ENCODE assay signal across 15 mouse cellular contexts in genomic region chr10:45363396-45363795, GRCm38 (mm10). TPM values are rescaled to one million over a fixed set of nuclear protein-coding genes. Genes with fewer than 3 reads are reported as not detected.
A peak's percentile ranks its signal among the peaks of the same experiment; 100 is the strongest.
DNase-seq lines count a peak whose midpoint lies in the region; ATAC-seq lines count a peak whose summit lies in the region.
"Had no signal": no experiment of that assay in that cellular context is flagged by ENCODE, and none has a peak within 500 bp of the region (broad histone marks: within the 10 kb centered on the region; RNA-seq: fewer than 3 reads in every experiment).

No protein-coding gene starts in this region.

- 70% methylated on average over 5 of the region's 5 CpGs for WGBS in midbrain, embryonic 10.5 days
- WGBS in midbrain, embryonic 15.5 days: 49% methylated on average over 5 of the region's 5 CpGs
- WGBS in heart, embryonic 12.5 days: 45% methylated on average over 5 of the region's 5 CpGs
- 28% methylated on average over 5 of the region's 5 CpGs for WGBS in limb, embryonic 12.5 days

- intact Hi-C loops in heart, postnatal 25 days (cut with DNase I): no loop called here

- no peak overlapping the region for H3K27ac ChIP-seq in midbrain, embryonic 10.5 days (replicated peaks)
- H3K27ac ChIP-seq in midbrain, embryonic 15.5 days: no peak overlapping the region
- peak overlapping the region; percentile 76 for H3K27ac ChIP-seq in heart, embryonic 12.5 days (ENCODE audit: poor library complexity, severe bottlenecking)
- 0 out of 2 replicates have a peak overlapping the region, but pooled peaks have one; percentile 23 for H3K27ac ChIP-seq in limb, embryonic 12.5 days
- H3K27ac ChIP-seq: intestine, embryonic 15.5 days had no signal

- no peaks in the 10 kb centered on the region for H3K9me3 ChIP-seq in midbrain, embryonic 10.5 days (replicated peaks)
- no peaks in the 10 kb centered on the region for H3K9me3 ChIP-seq in midbrain, embryonic 15.5 days
- no peaks in the 10 kb centered on the region for H3K9me3 ChIP-seq in heart, embryonic 12.5 days (replicated peaks)
- H3K9me3 ChIP-seq in limb, embryonic 12.5 days: no peaks in the 10 kb centered on the region
- H3K9me3 ChIP-seq: intestine, embryonic 15.5 days had no signal

- H3K4me3 ChIP-seq in midbrain, embryonic 10.5 days: no peak overlapping the region
- no peak overlapping the region for H3K4me3 ChIP-seq in midbrain, embryonic 15.5 days
- H3K4me3 ChIP-seq in heart, embryonic 12.5 days: no peak overlapping the region
- H3K4me3 ChIP-seq in limb, embryonic 12.5 days (replicated peaks): no peak overlapping the region
- H3K4me3 ChIP-seq: intestine, embryonic 15.5 days had no signal

- no peak overlapping the region for H3K4me2 ChIP-seq in midbrain, embryonic 15.5 days
- H3K4me2 ChIP-seq in heart, embryonic 12.5 days: no peak overlapping the region
- H3K4me2 ChIP-seq in limb, embryonic 12.5 days: no peak overlapping the region
- H3K4me2 ChIP-seq: intestine, embryonic 15.5 days had no signal

- no peak for ATAC-seq in midbrain, embryonic 15.5 days (replicated peaks)
- ATAC-seq in heart, embryonic 12.5 days (ENCODE audit: insufficient number of reproducible peaks, low FRiP score): no peak
- no peak for ATAC-seq in limb, embryonic 12.5 days (ENCODE audit: insufficient number of reproducible peaks, insufficient read depth, low FRiP score, low TSS enrichment, low read depth)
- no peak for ATAC-seq in megakaryocyte progenitor cell, adult 5-6 weeks (replicated peaks; ENCODE audit: poor library complexity)
- ATAC-seq: intestine, embryonic 15.5 days had no signal

- no peaks in the 10 kb centered on the region for H3K27me3 ChIP-seq in midbrain, embryonic 10.5 days (ENCODE audit: low read depth, poor library complexity, severe bottlenecking)
- H3K27me3 ChIP-seq in midbrain, embryonic 15.5 days (replicated peaks): no peaks in the 10 kb centered on the region
- no peaks in the 10 kb centered on the region for H3K27me3 ChIP-seq in heart, embryonic 12.5 days (replicated peaks)
- H3K27me3 ChIP-seq in limb, embryonic 12.5 days: no peaks in the 10 kb centered on the region
- H3K27me3 ChIP-seq: intestine, embryonic 15.5 days had no signal

- H3K9ac ChIP-seq in midbrain, embryonic 15.5 days: no peak overlapping the region
- no peak overlapping the region for H3K9ac ChIP-seq in heart, embryonic 12.5 days
- no peak overlapping the region for H3K9ac ChIP-seq in limb, embryonic 12.5 days (replicated peaks)
- H3K9ac ChIP-seq: intestine, embryonic 15.5 days had no signal

- no peaks in the 10 kb centered on the region for H3K4me1 ChIP-seq in midbrain, embryonic 10.5 days
- H3K4me1 ChIP-seq in midbrain, embryonic 15.5 days: no peaks in the 10 kb centered on the region
- peaks cover 19% of the 10 kb centered on the region for H3K4me1 ChIP-seq in heart, embryonic 12.5 days (replicated peaks)
- peaks cover 16% of the 10 kb centered on the region for H3K4me1 ChIP-seq in limb, embryonic 12.5 days (replicated peaks)
- H3K4me1 ChIP-seq: intestine, embryonic 15.5 days had no signal

- peak; percentile 94 for DNase-seq in heart, adult 11 months
- no peak for DNase-seq in heart, postnatal 25 days (ENCODE audit: low spot score)
- peak; percentile 8 for DNase-seq in midbrain, embryonic 10.5 days (ENCODE audit: low spot score)
- no peak for DNase-seq in right cerebral cortex, postnatal 25 days
- DNase-seq: cerebellum, adult 2 months; embryo, embryonic 11 days; lung, postnatal 36 days; right cerebral cortex, postnatal 4 days had no signal

- no peaks in the 10 kb centered on the region for H3K36me3 ChIP-seq in midbrain, embryonic 10.5 days
- no peaks in the 10 kb centered on the region for H3K36me3 ChIP-seq in midbrain, embryonic 15.5 days (replicated peaks)
- H3K36me3 ChIP-seq in heart, embryonic 12.5 days: peaks cover 75% of the 10 kb centered on the region
- peaks cover 26% of the 10 kb centered on the region for H3K36me3 ChIP-seq in limb, embryonic 12.5 days
- H3K36me3 ChIP-seq: intestine, embryonic 15.5 days had no signal

RNA-seq across cellular contexts. Expression of gene Bves, which starts 27.8 kb away (rescaled TPM):
- 10 to 100 TPM; 42.2 to 43.8 TPM for total RNA-seq in heart, postnatal 25 days (2021)
- polyA plus RNA-seq in midbrain, embryonic 10.5 days (2016; fragmentation: Nextera tagmentation; extraction: Ambion mirVana): 2.3 and 2.6 TPM in 2 replicates
- polyA plus RNA-seq in midbrain, embryonic 15.5 days (2015; fragmentation: Nextera tagmentation; extraction: Ambion mirVana): 1.5 and 1.6 TPM in 2 replicates
- polyA plus RNA-seq in heart, embryonic 12.5 days (2016; fragmentation: Nextera tagmentation; extraction: Ambion mirVana): 65.6 and 66.4 TPM in 2 replicates
- polyA plus RNA-seq in limb, embryonic 12.5 days (2016; fragmentation: Nextera tagmentation; extraction: Ambion mirVana): 10.8 and 11.6 TPM in 2 replicates
- total RNA-seq in megakaryocyte progenitor cell, adult 5-6 weeks (2015): not detected in 2 replicates
- total RNA-seq in megakaryocyte progenitor cell, adult 5-6 weeks (2017): not detected in 2 replicates
- total RNA-seq: granulocyte monocyte progenitor cell, adult 5-6 weeks; neutrophil, adult 5-6 weeks had no signal

Comparison
In these comparisons a context has a peak if more than half of its experiments do, and no peak if none do; other contexts are left out.
1. DNase-seq: peak in heart, adult 11 months (single experiment) and midbrain, embryonic 10.5 days (single experiment); none in heart, postnatal 25 days (single experiment) and right cerebral cortex, postnatal 25 days (single experiment).
2. H3K27ac ChIP-seq: peak in heart, embryonic 12.5 days (single experiment) and limb, embryonic 12.5 days (single experiment); none in midbrain, embryonic 10.5 days (single experiment) and midbrain, embryonic 15.5 days (single experiment).